Mouse (Mus musculus) hindbrain, embryonic 11.5 days (tissue): ENCODE results near the gene Scrn1. TPM values are rescaled to one million over a fixed set of nuclear protein-coding genes. Genes with fewer than 3 reads are reported as not detected.

ENCODE experiments used
- ATAC-seq: fragments of 200-750 bp; cut with Nextera tagmentation; 2 replicates; pipeline ENCODE4 v1.8.0; 2017; ENCODE audit warnings: mild to moderate bottlenecking, moderate TSS enrichment, moderate library complexity; ENCODE audit not compliant: low FRiP score
- DNase-seq: peaks from one replicate; pipeline ENCODE4 v3.0.0-alpha.2; 2015; ENCODE audit warnings: low spot score
- H3K27ac ChIP-seq: fragments of 300-500 bp; sonication (generic); 2 replicates; pipeline ENCODE4 v1.5.1; 2014; ENCODE audit warnings: mild to moderate bottlenecking, low read depth, low read length
- H3K27me3 ChIP-seq: fragments of 300-500 bp; sonication (generic); 2 replicates; pipeline ENCODE4 v1.6.1; 2014; ENCODE audit warnings: mild to moderate bottlenecking, low read length, moderate library complexity, mixed read lengths; ENCODE audit not compliant: control insufficient read depth, insufficient read depth
- H3K36me3 ChIP-seq: fragments of 300-500 bp; sonication (generic); 2 replicates; pipeline ENCODE4 v1.6.1; 2014; ENCODE audit warnings: mild to moderate bottlenecking, low read length, moderate library complexity, mixed read lengths; ENCODE audit not compliant: control insufficient read depth, insufficient read depth
- H3K4me1 ChIP-seq: fragments of 300-500 bp; sonication (generic); replicated peaks from 2 replicates; pipeline ENCODE4 v1.6.1; 2014; ENCODE audit warnings: low read length, mixed read lengths; ENCODE audit not compliant: control insufficient read depth, insufficient read depth
- H3K4me2 ChIP-seq: fragments of 300-500 bp; sonication (generic); replicated peaks from 2 replicates; pipeline ENCODE4 v1.6.1; 2014; ENCODE audit warnings: mild to moderate bottlenecking, low read depth, low read length
- H3K4me3 ChIP-seq: fragments of 300-500 bp; sonication (generic); 2 replicates; pipeline ENCODE4 v1.5.1; 2014; ENCODE audit warnings: low read depth, low read length
- H3K9ac ChIP-seq: fragments of 300-500 bp; sonication (generic); 2 replicates; pipeline ENCODE4 v1.6.1; 2014; ENCODE audit warnings: low read depth, low read length
- H3K9me3 ChIP-seq: fragments of 300-500 bp; sonication (generic); 2 replicates; pipeline ENCODE4 v1.6.1; 2016; ENCODE audit warnings: low read length; ENCODE audit not compliant: control insufficient read depth
- WGBS: fragments of 180-500 bp; shearing (Covaris S2); extraction: QIAGEN DNeasy Blood & Tissue Kit; methylation state at CpG from one replicate; pipeline ENCODE4 v1.1.7; 2014; 5-methylcytosine and 5-hydroxymethylcytosine counted together
- polyA plus RNA-seq: library from polyadenylated mRNA; unstranded; fragments of >200 nt; fragmentation: Nextera tagmentation; extraction: Ambion mirVana; gene quantifications from 2 replicates; pipeline ENCODE4 v1.2.1, GENCODE M21; 2014

The Scrn1 gene
- polyA plus RNA-seq, 1 experiment from 2014 or later = 75.2 TPM

GRCm38 (mm10) chr6:54485435-54485901 lies 80.8 kb downstream of the Scrn1 start:
- 5% methylated on average over 19 of the region's 25 CpGs for WGBS
- H3K4me2 ChIP-seq = peak overlapping the region; percentile 57
- peak overlapping the region; percentile 28; the same call in 1 of the 2 replicates for H3K9ac ChIP-seq
- no peaks in the 10 kb centered on the region for H3K9me3 ChIP-seq
- no peak overlapping the region for H3K27ac ChIP-seq
- DNase-seq (peak; percentile 25), ATAC-seq (peak; percentile 61)
- no peaks in the 10 kb centered on the region for H3K36me3 ChIP-seq
- no peaks in the 10 kb centered on the region; the same call in none of the 2 replicates for H3K27me3 ChIP-seq
- no peaks in the 10 kb centered on the region; the same call in 1 of the 2 replicates for H3K4me1 ChIP-seq
- peak overlapping the region; percentile 21 for H3K4me3 ChIP-seq

- H3K36me3 ChIP-seq = no peaks in the 10 kb centered on the region
- H3K27ac ChIP-seq = no peak overlapping the region
- WGBS = 8% methylated on average over 11 of the region's 12 CpGs
- peak overlapping the region; percentile 21 for H3K4me3 ChIP-seq
- H3K4me1 ChIP-seq = no peaks in the 10 kb centered on the region; the same call in 1 of the 2 replicates
- no peaks in the 10 kb centered on the region for H3K9me3 ChIP-seq
- H3K4me2 ChIP-seq = peak overlapping the region; percentile 57
- no peaks in the 10 kb centered on the region; the same call in none of the 2 replicates for H3K27me3 ChIP-seq
- peak overlapping the region; percentile 28; the same call in 1 of the 2 replicates for H3K9ac ChIP-seq
- DNase-seq (peak; percentile 26), ATAC-seq (peak; percentile 51; the same call in 1 of the 2 replicates)
Measured at GRCm38 (mm10) chr6:54485000-54485399, 81.3 kb downstream of the Scrn1 start.

- H3K4me3 ChIP-seq = no peak overlapping the region
- WGBS = 82% methylated on average over 15 of the region's 15 CpGs
Measured at GRCm38 (mm10) chr6:54481390-54482112, 84.7 kb downstream of the Scrn1 start.

GRCm38 (mm10) chr6:54478646-54479324 lies 87.5 kb downstream of the Scrn1 start:
- H3K9ac ChIP-seq = no peak overlapping the region
- no peaks in the 10 kb centered on the region for H3K27me3 ChIP-seq
- H3K4me1 ChIP-seq = no peaks in the 10 kb centered on the region
- ATAC-seq (no peak), DNase-seq (no peak)
- whole genome bisulfite sequencing = 70% methylated on average over 5 of the region's 5 CpGs
- H3K9me3 ChIP-seq = no peaks in the 10 kb centered on the region
- H3K4me3 ChIP-seq = no peak overlapping the region
- no peaks in the 10 kb centered on the region for H3K36me3 ChIP-seq
- no peak overlapping the region for H3K4me2 ChIP-seq
- no peak overlapping the region for H3K27ac ChIP-seq

More at GRCm38 (mm10) chr6:54481390-54482112, 84.7 kb downstream of the Scrn1 start:
- Histone ChIP-seq H3K27me3 (no peaks in the 10 kb centered on the region; the same call in none of the 2 replicates), H3K4me1 (no peaks in the 10 kb centered on the region; the same call in 1 of the 2 replicates), H3K27ac (no peak overlapping the region), H3K36me3 (no peaks in the 10 kb centered on the region), H3K4me2 (no peak overlapping the region), H3K9me3 (no peaks in the 10 kb centered on the region), H3K9ac (no peak overlapping the region)
- DNase-seq (no peak), ATAC-seq (no peak)

GRCm38 (mm10) chr6:54475926-54476667 lies 90.2 kb downstream of the Scrn1 start:
- Histone ChIP-seq H3K27ac (no peak overlapping the region), H3K27me3 (no peaks in the 10 kb centered on the region), H3K4me2 (no peak overlapping the region), H3K9me3 (no peaks in the 10 kb centered on the region), H3K36me3 (no peaks in the 10 kb centered on the region), H3K4me1 (no peaks in the 10 kb centered on the region), H3K4me3 (no peak overlapping the region), H3K9ac (no peak overlapping the region)
- 86% methylated on average over 19 of the region's 19 CpGs for WGBS
- ATAC-seq (no peak), DNase-seq (no peak)

- H3K27ac ChIP-seq = no peak overlapping the region
- no peak for ATAC-seq
- DNase-seq = no peak
- H3K27me3 ChIP-seq = no peaks in the 10 kb centered on the region
- H3K9me3 ChIP-seq = no peaks in the 10 kb centered on the region
- 77% methylated on average over 8 of the region's 8 CpGs for WGBS
- no peaks in the 10 kb centered on the region for H3K36me3 ChIP-seq
- no peak overlapping the region for H3K9ac ChIP-seq
- H3K4me2 ChIP-seq = no peak overlapping the region
- no peak overlapping the region for H3K4me3 ChIP-seq
- no peaks in the 10 kb centered on the region for H3K4me1 ChIP-seq
Measured at GRCm38 (mm10) chr6:54472846-54473715, 93.2 kb downstream of the Scrn1 start.

- Histone ChIP-seq H3K4me1 (no peaks in the 10 kb centered on the region), H3K27me3 (no peaks in the 10 kb centered on the region), H3K9me3 (no peaks in the 10 kb centered on the region), H3K36me3 (no peaks in the 10 kb centered on the region), H3K4me3 (no peak overlapping the region), H3K9ac (no peak overlapping the region), H3K27ac (no peak overlapping the region), H3K4me2 (no peak overlapping the region)
- ATAC-seq (no peak), DNase-seq (no peak)
- 91% methylated on average over 7 of the region's 7 CpGs for WGBS
Measured at GRCm38 (mm10) chr6:54471866-54472265, 94.4 kb downstream of the Scrn1 start.

GRCm38 (mm10) chr6:54467371-54467770 lies 98.9 kb downstream of the Scrn1 start:
- no peak for DNase-seq
- Histone ChIP-seq H3K9me3 (no peaks in the 10 kb centered on the region), H3K4me3 (no peak overlapping the region), H3K4me1 (no peaks in the 10 kb centered on the region), H3K27me3 (no peaks in the 10 kb centered on the region), H3K27ac (no peak overlapping the region), H3K9ac (no peak overlapping the region), H3K4me2 (no peak overlapping the region), H3K36me3 (no peaks in the 10 kb centered on the region)
- WGBS = 88% methylated on average over 3 of the region's 3 CpGs
- no peak for ATAC-seq
